Mouse (Mus musculus) myocyte (in vitro differentiated cells): Measurements from ENCODE around the gene Ddx10. TPM values are rescaled to one million over a fixed set of nuclear protein-coding genes. Genes with fewer than 3 reads are reported as not detected.

Source experiments
- H3K27me3 ChIP-seq: one replicate; pipeline ENCODE4 v1.6.1; 2011; ENCODE audit not compliant: control insufficient read depth, insufficient read depth, insufficient read length
- H3K36me3 ChIP-seq: one replicate; pipeline ENCODE4 v1.6.1; 2011; ENCODE audit not compliant: control insufficient read depth, insufficient read depth
- H3K4me2 ChIP-seq: one replicate; pipeline ENCODE4 v1.6.1; 2011; ENCODE audit warnings: low read depth, control low read depth
- H3K4me3 ChIP-seq: one replicate; pipeline ENCODE4 v1.5.1; 2011; ENCODE audit warnings: mild to moderate bottlenecking, control low read depth, moderate library complexity
- H3K79me2 ChIP-seq: one replicate; pipeline ENCODE4 v1.6.1; 2011; ENCODE audit not compliant: control insufficient read depth, insufficient read depth
- H3ac ChIP-seq: one replicate; pipeline ENCODE4 v1.6.1; 2011; ENCODE audit not compliant: control insufficient read depth, insufficient read length
- CEBPB ChIP-seq: IDR thresholded peaks from 2 replicates; pipeline ENCODE4 v1.6.1; 2011; ENCODE audit warnings: mild to moderate bottlenecking, moderate library complexity; ENCODE audit not compliant: poor library complexity, insufficient read depth, severe bottlenecking
- E2F4 ChIP-seq: IDR thresholded peaks from one replicate; pipeline ENCODE4 v1.6.1; 2011; ENCODE audit warnings: mild to moderate bottlenecking, control low read depth, moderate library complexity; ENCODE audit not compliant: insufficient read depth
- MAX ChIP-seq: IDR thresholded peaks from one replicate; pipeline ENCODE4 v1.6.1; 2011; ENCODE audit warnings: low read depth, mild to moderate bottlenecking, control low read depth
- MYOD1 ChIP-seq, 3 experiments: IDR thresholded peaks; one replicate each; pipeline ENCODE4 v1.6.1; 2011; ENCODE audit warnings: control low read depth in 2 of 3, low read depth in 2 of 3, mild to moderate bottlenecking in 2 of 3, moderate library complexity in 1 of 3; ENCODE audit not compliant: insufficient read length in 2 of 3, control insufficient read depth in 1 of 3
- MYOG ChIP-seq, 3 experiments: IDR thresholded peaks; one replicate each; pipeline ENCODE4 v1.6.1; 2011; ENCODE audit warnings: control low read depth in 2 of 3, low read depth in 2 of 3, mild to moderate bottlenecking in 2 of 3; ENCODE audit not compliant: insufficient read length in 2 of 3, control insufficient read depth in 1 of 3, insufficient read depth in 1 of 3
- POLR2A ChIP-seq: IDR thresholded peaks from one replicate; pipeline ENCODE4 v1.6.1; 2011; ENCODE audit warnings: low read depth, mild to moderate bottlenecking, control low read depth, moderate library complexity; ENCODE audit not compliant: insufficient read length
- POLR2AphosphoS2 ChIP-seq: IDR thresholded peaks from one replicate; pipeline ENCODE4 v1.6.1; 2011; ENCODE audit warnings: low read depth, control low read depth; ENCODE audit not compliant: insufficient read length
- REST ChIP-seq: IDR thresholded peaks from one replicate; pipeline ENCODE4 v1.6.1; 2011; ENCODE audit warnings: mild to moderate bottlenecking, control low read depth, moderate library complexity; ENCODE audit not compliant: insufficient read depth, insufficient read length
- SRF ChIP-seq: IDR thresholded peaks from one replicate; pipeline ENCODE4 v1.6.1; 2011; ENCODE audit warnings: low read depth; ENCODE audit not compliant: control insufficient read depth, insufficient read length
- TCF12 ChIP-seq: IDR thresholded peaks from one replicate; pipeline ENCODE4 v1.6.1; 2011; ENCODE audit warnings: mild to moderate bottlenecking, control low read depth; ENCODE audit not compliant: poor library complexity, insufficient read depth, severe bottlenecking
- TCF3 ChIP-seq: IDR thresholded peaks from one replicate; pipeline ENCODE4 v1.6.1; 2011; ENCODE audit warnings: low read depth, control low read depth; ENCODE audit not compliant: insufficient read length
- USF1 ChIP-seq: IDR thresholded peaks from one replicate; pipeline ENCODE4 v1.6.1; 2011; ENCODE audit warnings: low read depth, mild to moderate bottlenecking, control low read depth, moderate library complexity
- polyA plus RNA-seq: library from polyadenylated mRNA; unstranded; fragments of >200 nt; fragmentation: generic; extraction: Trizol; gene quantifications from one replicate; pipeline ENCODE4 v1.2.1, GENCODE M21; 2012; ENCODE audit warnings: missing spikeins

Ddx10 gene
- polyA plus RNA-seq, 1 experiment = 7.5 TPM

GRCm38 (mm10) chr9:53094536-53094935, 153.3 kb downstream of the Ddx10 start:
- Histone ChIP-seq H3K4me2 (no peak overlapping the region), H3K27me3 (no peaks in the 10 kb centered on the region), H3ac (no peak overlapping the region), H3K4me3 (no peak overlapping the region), H3K36me3 (peaks cover 8% of the 10 kb centered on the region), H3K79me2 (no peaks in the 10 kb centered on the region)
- TF ChIP-seq TCF12 = no peak
- TF ChIP-seq MAX = no peak
- TF ChIP-seq USF1 = no peak
- no peak for TF ChIP-seq TCF3
- no peak for TF ChIP-seq POLR2AphosphoS2
- TF ChIP-seq SRF = no peak
- peak; percentile 11 to 48 (median 19) for TF ChIP-seq MYOG (IDR thresholded peaks at IDR 0.05; ENCODE audit: control insufficient read depth in 1 of 3, insufficient read depth in 1 of 3, insufficient read length in 2 of 3, low read depth in 2 of 3)
- no peak for TF ChIP-seq REST
- TF ChIP-seq CEBPB = no peak
- TF ChIP-seq MYOD1 (IDR thresholded peaks at IDR 0.05; ENCODE audit: control insufficient read depth in 1 of 3, insufficient read length in 2 of 3, low read depth in 2 of 3) = peak in 1 of 3 experiments; percentile 12

- no peak overlapping the region for H3K4me2 ChIP-seq
- TF ChIP-seq REST (no peak), POLR2AphosphoS2 (no peak), USF1 (no peak), SRF (no peak), MAX (no peak), CEBPB (no peak), POLR2A (no peak), TCF3 (no peak), E2F4 (no peak), TCF12 (no peak), MYOG (IDR thresholded peaks at IDR 0.05; ENCODE audit: control insufficient read depth in 1 of 3, insufficient read depth in 1 of 3, insufficient read length in 2 of 3, low read depth in 2 of 3) (no peak), MYOD1 (IDR thresholded peaks at IDR 0.05; ENCODE audit: control insufficient read depth in 1 of 3, insufficient read length in 2 of 3, low read depth in 2 of 3) (no peak)
- H3K36me3 ChIP-seq = no peaks in the 10 kb centered on the region
- H3K27me3 ChIP-seq = no peaks in the 10 kb centered on the region
- no peaks in the 10 kb centered on the region for H3K79me2 ChIP-seq
- no peak overlapping the region for H3ac ChIP-seq
- no peak overlapping the region for H3K4me3 ChIP-seq
Observed at GRCm38 (mm10) chr9:53077626-53078025, 170.2 kb downstream of the Ddx10 start.

- Histone ChIP-seq H3K36me3 (no peaks in the 10 kb centered on the region), H3K27me3 (no peaks in the 10 kb centered on the region), H3K79me2 (no peaks in the 10 kb centered on the region), H3K4me2 (no peak overlapping the region), H3K4me3 (no peak overlapping the region), H3ac (no peak overlapping the region)
- no peak for TF ChIP-seq SRF
- TF ChIP-seq USF1 = no peak
- TF ChIP-seq TCF3 = no peak
- no peak for TF ChIP-seq TCF12
- no peak for TF ChIP-seq REST
- no peak for TF ChIP-seq POLR2A
- TF ChIP-seq CEBPB = no peak
- TF ChIP-seq MAX = no peak
- no peak for TF ChIP-seq MYOD1 (IDR thresholded peaks at IDR 0.05; ENCODE audit: control insufficient read depth in 1 of 3, insufficient read length in 2 of 3, low read depth in 2 of 3)
- no peak for TF ChIP-seq MYOG (IDR thresholded peaks at IDR 0.05; ENCODE audit: control insufficient read depth in 1 of 3, insufficient read depth in 1 of 3, insufficient read length in 2 of 3, low read depth in 2 of 3)
- no peak for TF ChIP-seq E2F4
- TF ChIP-seq POLR2AphosphoS2 = no peak
Observed at GRCm38 (mm10) chr9:53075931-53076330, 171.9 kb downstream of the Ddx10 start.

GRCm38 (mm10) chr9:53074443-53074842, 173.4 kb downstream of the Ddx10 start:
- Histone ChIP-seq H3K27me3 (no peaks in the 10 kb centered on the region), H3K4me3 (no peak overlapping the region), H3ac (no peak overlapping the region), H3K79me2 (no peaks in the 10 kb centered on the region), H3K4me2 (no peak overlapping the region), H3K36me3 (no peaks in the 10 kb centered on the region)
- TF ChIP-seq E2F4 (no peak), SRF (no peak), MAX (no peak)

- no peak for TF ChIP-seq SRF
- no peak for TF ChIP-seq REST
- TF ChIP-seq MYOG (IDR thresholded peaks at IDR 0.05; ENCODE audit: control insufficient read depth in 1 of 3, insufficient read depth in 1 of 3, insufficient read length in 2 of 3, low read depth in 2 of 3) = no peak
- TF ChIP-seq MAX = no peak
- TF ChIP-seq MYOD1 (IDR thresholded peaks at IDR 0.05; ENCODE audit: control insufficient read depth in 1 of 3, insufficient read length in 2 of 3, low read depth in 2 of 3) = no peak
- no peak for TF ChIP-seq E2F4
- no peak for TF ChIP-seq CEBPB
- TF ChIP-seq POLR2A = no peak
- no peak for TF ChIP-seq USF1
- TF ChIP-seq TCF3 = no peak
- TF ChIP-seq POLR2AphosphoS2 = no peak
- TF ChIP-seq TCF12 = no peak
- Histone ChIP-seq H3ac (no peak overlapping the region), H3K27me3 (no peaks in the 10 kb centered on the region), H3K79me2 (no peaks in the 10 kb centered on the region), H3K4me2 (no peak overlapping the region), H3K4me3 (no peak overlapping the region), H3K36me3 (no peaks in the 10 kb centered on the region)
Observed at GRCm38 (mm10) chr9:53073576-53074112, 174.2 kb downstream of the Ddx10 start.
